Comparison of ENCODE assay signal across 13 mouse cellular contexts in genomic region chr15:71099111-71099510, GRCm38 (mm10).
DNase-seq lines count a peak whose midpoint lies in the region; ATAC-seq and TF ChIP-seq lines count a peak whose summit lies in the region.
"Had no signal": no experiment of that assay in that cellular context is flagged by ENCODE, and none has a peak within 500 bp of the region (broad histone marks: within the 10 kb centered on the region; RNA-seq: fewer than 3 reads in every experiment).

No protein-coding gene starts in this region.

- H3K4me2 ChIP-seq in limb, embryonic 14.5 days (replicated peaks; ENCODE audit: low read depth, low read length, severe bottlenecking): no peak overlapping the region
- H3K4me2 ChIP-seq in kidney, embryonic 16.5 days (replicated peaks; ENCODE audit: low read depth, low read length): no peak overlapping the region
- H3K4me2 ChIP-seq: embryonic facial prominence, embryonic 12.5 days; heart, embryonic 13.5 days; intestine, embryonic 15.5 days; stomach, embryonic 15.5 days had no signal

- ATAC-seq in limb, embryonic 14.5 days (ENCODE audit: low FRiP score, low read depth): no peak
- ATAC-seq in kidney, embryonic 16.5 days (ENCODE audit: low FRiP score, low TSS enrichment): no peak
- ATAC-seq: intestine, embryonic 15.5 days; liver, postnatal 0 days had no signal

- H3K36me3 ChIP-seq in limb, embryonic 14.5 days (ENCODE audit: control insufficient read depth, insufficient read depth, low read length): no peaks in the 10 kb centered on the region
- no peaks in the 10 kb centered on the region for H3K36me3 ChIP-seq in limb, embryonic 10.5 days
- no peaks in the 10 kb centered on the region for H3K36me3 ChIP-seq in embryonic facial prominence, embryonic 10.5 days (replicated peaks)
- H3K36me3 ChIP-seq in kidney, embryonic 16.5 days (ENCODE audit: insufficient read depth, low read length): no peaks in the 10 kb centered on the region
- H3K36me3 ChIP-seq: embryonic facial prominence, embryonic 12.5 days; heart, embryonic 13.5 days; intestine, embryonic 15.5 days; stomach, embryonic 15.5 days had no signal

- no peak for TF ChIP-seq POLR2A in limb, embryonic 14.5 days (IDR thresholded peaks at IDR 0.05; ENCODE audit: borderline replicate concordance, extremely low read depth, insufficient read depth, insufficient read length)

- H3K27ac ChIP-seq in limb, embryonic 14.5 days (replicated peaks; ENCODE audit: low read depth, low read length): no peak overlapping the region
- no peak overlapping the region for H3K27ac ChIP-seq in limb, embryonic 10.5 days
- H3K27ac ChIP-seq in embryonic facial prominence, embryonic 10.5 days (replicated peaks): no peak overlapping the region
- H3K27ac ChIP-seq in layer of hippocampus, adult 2 months: no peak overlapping the region
- H3K27ac ChIP-seq in kidney, embryonic 16.5 days (ENCODE audit: low read length): no peak overlapping the region
- H3K27ac ChIP-seq: embryonic facial prominence, embryonic 12.5 days; heart, embryonic 13.5 days; intestine, embryonic 15.5 days; stomach, embryonic 15.5 days had no signal

- no peaks in the 10 kb centered on the region for H3K27me3 ChIP-seq in limb, embryonic 14.5 days (ENCODE audit: control insufficient read depth, insufficient read depth, low read length)
- H3K27me3 ChIP-seq in limb, embryonic 10.5 days (ENCODE audit: low read depth, poor library complexity, severe bottlenecking): no peaks in the 10 kb centered on the region
- H3K27me3 ChIP-seq in embryonic facial prominence, embryonic 10.5 days (replicated peaks; ENCODE audit: low read depth, poor library complexity, severe bottlenecking): no peaks in the 10 kb centered on the region
- no peaks in the 10 kb centered on the region for H3K27me3 ChIP-seq in kidney, embryonic 16.5 days (ENCODE audit: insufficient read depth, low read length)
- H3K27me3 ChIP-seq: embryonic facial prominence, embryonic 12.5 days; heart, embryonic 13.5 days; intestine, embryonic 15.5 days; stomach, embryonic 15.5 days had no signal

- no peak for TF ChIP-seq CTCF in layer of hippocampus, adult 2 months (conservative IDR thresholded peaks at IDR 0.05)

- no peak overlapping the region for H3K4me3 ChIP-seq in limb, embryonic 14.5 days (replicated peaks; ENCODE audit: low read length)
- H3K4me3 ChIP-seq in limb, embryonic 10.5 days: no peak overlapping the region
- no peak overlapping the region for H3K4me3 ChIP-seq in embryonic facial prominence, embryonic 10.5 days
- H3K4me3 ChIP-seq in layer of hippocampus, adult 2 months: no peak overlapping the region
- H3K4me3 ChIP-seq in kidney, embryonic 16.5 days (ENCODE audit: low read length): no peak overlapping the region
- H3K4me3 ChIP-seq: embryonic facial prominence, embryonic 12.5 days; heart, embryonic 13.5 days; intestine, embryonic 15.5 days; stomach, embryonic 15.5 days had no signal

- peak; percentile 6 for DNase-seq in limb, embryonic 14.5 days (ENCODE audit: low spot score)
- no peak for DNase-seq in limb, embryonic 10.5 days (ENCODE audit: low spot score)
- peak; percentile 9 for DNase-seq in embryonic facial prominence, embryonic 10.5 days (ENCODE audit: low spot score)
- peak; percentile 20 to 54 for DNase-seq in layer of hippocampus, adult 2 months (ENCODE audit: low spot score in 2 of 2)
- DNase-seq in retina, postnatal 1 day: peak; percentile 43
- no peak for DNase-seq in thymus, postnatal 4 days
- DNase-seq in cerebellum, adult 18-20 months: no peak
- DNase-seq: liver, postnatal 0 days had no signal

- H3K9me3 ChIP-seq in limb, embryonic 14.5 days (ENCODE audit: control insufficient read depth, low read length): no peaks in the 10 kb centered on the region
- H3K9me3 ChIP-seq in limb, embryonic 10.5 days (replicated peaks): no peaks in the 10 kb centered on the region
- H3K9me3 ChIP-seq in embryonic facial prominence, embryonic 10.5 days: no peaks in the 10 kb centered on the region
- no peaks in the 10 kb centered on the region for H3K9me3 ChIP-seq in kidney, embryonic 16.5 days (ENCODE audit: low read length)
- H3K9me3 ChIP-seq: embryonic facial prominence, embryonic 12.5 days; heart, embryonic 13.5 days; intestine, embryonic 15.5 days; stomach, embryonic 15.5 days had no signal

- H3K4me1 ChIP-seq in limb, embryonic 14.5 days (ENCODE audit: control insufficient read depth, insufficient read depth, low read length): no peaks in the 10 kb centered on the region
- no peaks in the 10 kb centered on the region for H3K4me1 ChIP-seq in limb, embryonic 10.5 days
- no peaks in the 10 kb centered on the region for H3K4me1 ChIP-seq in embryonic facial prominence, embryonic 10.5 days
- no peaks in the 10 kb centered on the region for H3K4me1 ChIP-seq in kidney, embryonic 16.5 days (ENCODE audit: insufficient read depth, low read length)
- H3K4me1 ChIP-seq: embryonic facial prominence, embryonic 12.5 days; heart, embryonic 13.5 days; intestine, embryonic 15.5 days; stomach, embryonic 15.5 days had no signal

- H3K9ac ChIP-seq in limb, embryonic 14.5 days (ENCODE audit: low read depth, low read length, severe bottlenecking): no peak overlapping the region
- H3K9ac ChIP-seq in kidney, embryonic 16.5 days (replicated peaks; ENCODE audit: low read length): no peak overlapping the region
- H3K9ac ChIP-seq: embryonic facial prominence, embryonic 12.5 days; heart, embryonic 13.5 days; intestine, embryonic 15.5 days; liver, postnatal 0 days; stomach, embryonic 15.5 days had no signal

- 81% methylated on average over 3 of the region's 3 CpGs for WGBS in limb, embryonic 14.5 days
- WGBS in limb, embryonic 10.5 days: 88% methylated on average over 3 of the region's 3 CpGs
- WGBS in embryonic facial prominence, embryonic 10.5 days: 63% methylated on average over 3 of the region's 3 CpGs
- 83% methylated on average over 3 of the region's 3 CpGs for WGBS in kidney, embryonic 16.5 days

Comparison
In these comparisons a context has a peak if more than half of its experiments do, and no peak if none do; other contexts are left out.
1. DNase-seq: peak in limb, embryonic 14.5 days (single experiment), embryonic facial prominence, embryonic 10.5 days (single experiment), layer of hippocampus, adult 2 months (2 of 2) and retina, postnatal 1 day (single experiment); none in limb, embryonic 10.5 days (single experiment), thymus, postnatal 4 days (single experiment) and cerebellum, adult 18-20 months (0 of 2).